Mouse (Mus musculus): Measurements from ENCODE around the gene Myt1l.

GRCm38 (mm10) chr12:29530823-29531222 lies 2.6 kb downstream of the Myt1l start:
- no peak for TF ChIP-seq POLR2A (IDR thresholded peaks at IDR 0.05; ENCODE audit: borderline replicate concordance, extremely low read depth, insufficient read depth, insufficient read length, poor library complexity, severe bottlenecking)
- no peak for TF ChIP-seq CTCF (IDR thresholded peaks at IDR 0.05; ENCODE audit: borderline replicate concordance, extremely low read depth, insufficient read depth, insufficient read length)

All from brain, embryonic 14.5 days (tissue).